Mouse (Mus musculus) adrenal gland, postnatal 36 days (tissue): ENCODE data around the gene Gm49322. TPM values are rescaled to one million over a fixed set of nuclear protein-coding genes. Genes with fewer than 3 reads are reported as not detected.
"Not testable (repeated sequence)": the region's sequence is repeated elsewhere in the genome, so short reads cannot be mapped to it uniquely, and the experiment has no call there.

Experiments used
- DNase-seq, 2 experiments: peaks; one replicate each; pipeline ENCODE4 v3.0.0; 2021; ENCODE audit warnings: mixed read lengths in 1 of 2
- total RNA-seq, 2 experiments: library from RNA; stranded (reverse); gene quantifications; 2 replicates each; pipeline ENCODE4 v1.2.3; 2021

Gene Gm49322
- total RNA-seq, 2 experiments from 2014 or later = 1.6 to 2.6 TPM

DNA sequence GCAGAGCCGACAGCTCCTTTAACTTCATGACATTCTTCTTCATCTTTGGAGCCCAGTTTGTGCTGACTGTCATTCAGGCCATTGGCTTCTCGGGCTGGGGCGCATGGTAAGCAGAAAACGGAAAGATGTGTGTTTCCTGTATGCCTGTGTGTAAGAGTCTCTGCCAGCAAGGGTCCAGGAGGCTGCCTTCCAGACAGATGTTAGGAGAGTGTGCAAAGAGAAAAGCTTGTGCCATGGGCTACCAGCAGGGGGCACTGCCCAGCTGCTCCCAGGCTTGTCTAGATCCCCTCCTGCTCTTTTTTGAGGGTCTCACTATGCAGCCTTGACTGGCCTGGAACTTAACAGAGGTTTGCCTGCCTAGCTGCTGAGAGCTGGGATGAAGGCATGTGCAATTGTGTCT is 5.2 kb downstream of the Gm49322 start:
- DNase-seq = peak; percentile 60 to 73

DNA sequence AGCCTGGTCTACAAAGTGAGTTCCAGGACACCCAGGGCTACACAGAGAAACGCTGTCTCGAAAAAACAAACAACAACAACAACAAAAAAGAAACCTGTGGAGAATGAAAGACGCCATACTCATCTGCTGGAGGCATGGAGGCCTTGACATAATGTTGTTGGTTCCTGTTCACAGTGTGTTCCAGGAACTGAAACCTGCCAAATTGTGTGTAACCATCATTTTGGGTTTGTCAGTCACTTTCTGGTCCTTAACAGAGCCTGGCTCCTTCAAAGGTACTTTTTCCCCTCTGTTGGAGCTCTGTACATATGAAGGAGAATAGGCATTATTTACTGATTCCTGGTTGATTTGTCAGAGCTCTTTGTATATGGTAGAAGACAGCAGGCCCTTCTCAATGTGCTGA is 6.1 kb downstream of the Gm49322 start:
- no peak for DNase-seq

DNA sequence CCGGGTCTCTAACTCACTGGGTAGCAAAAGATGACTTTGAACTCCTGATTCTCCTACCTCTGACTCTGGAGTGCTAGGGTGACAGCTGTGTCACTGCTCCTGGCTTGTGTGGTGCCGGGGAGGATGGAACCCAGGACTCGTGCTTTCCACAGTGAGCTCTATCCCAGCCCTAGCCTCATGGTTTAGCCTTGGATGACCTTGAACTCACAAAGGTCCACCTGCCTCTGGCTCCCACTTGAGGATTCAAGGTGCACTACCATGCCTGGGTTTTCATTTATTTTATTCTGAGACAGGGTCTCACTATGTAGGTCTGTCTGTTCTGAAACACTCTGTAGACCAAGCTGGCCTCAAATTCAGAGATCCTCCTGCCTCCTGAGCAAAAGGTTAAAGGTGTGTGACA is 8.0 kb downstream of the Gm49322 start:
- DNase-seq = no peak

GRCm38 (mm10) chr10:80614351-80614750 is 8.5 kb downstream of the Gm49322 start:
- DNase-seq = no peak

- DNase-seq = peak; percentile 55 to 74
Measured at GRCm38 (mm10) chr10:80618181-80618580, 12.4 kb downstream of the Gm49322 start.

GRCm38 (mm10) chr10:80619465-80620244 is 13.8 kb downstream of the Gm49322 start:
- no peak for DNase-seq

DNA sequence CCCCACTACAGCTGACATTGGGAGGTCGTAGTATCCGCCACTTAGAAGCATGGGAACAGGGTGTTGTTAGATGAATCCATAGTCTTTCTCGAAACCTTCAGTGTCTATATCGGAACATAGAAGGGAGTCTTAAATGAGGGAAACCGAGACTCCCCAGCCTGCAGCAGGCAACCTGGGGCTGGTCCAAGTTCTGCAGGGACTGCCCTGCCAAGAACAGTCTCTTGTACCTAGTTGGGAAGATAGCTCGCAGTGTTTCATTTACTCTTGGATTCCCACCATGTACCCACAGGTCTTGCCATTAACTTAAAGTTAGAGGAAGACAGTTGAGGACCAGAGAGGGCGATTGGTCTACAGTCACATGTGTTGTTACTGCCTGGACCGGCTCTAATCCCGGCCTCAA is 14.5 kb downstream of the Gm49322 start:
- DNase-seq = no peak

DNA sequence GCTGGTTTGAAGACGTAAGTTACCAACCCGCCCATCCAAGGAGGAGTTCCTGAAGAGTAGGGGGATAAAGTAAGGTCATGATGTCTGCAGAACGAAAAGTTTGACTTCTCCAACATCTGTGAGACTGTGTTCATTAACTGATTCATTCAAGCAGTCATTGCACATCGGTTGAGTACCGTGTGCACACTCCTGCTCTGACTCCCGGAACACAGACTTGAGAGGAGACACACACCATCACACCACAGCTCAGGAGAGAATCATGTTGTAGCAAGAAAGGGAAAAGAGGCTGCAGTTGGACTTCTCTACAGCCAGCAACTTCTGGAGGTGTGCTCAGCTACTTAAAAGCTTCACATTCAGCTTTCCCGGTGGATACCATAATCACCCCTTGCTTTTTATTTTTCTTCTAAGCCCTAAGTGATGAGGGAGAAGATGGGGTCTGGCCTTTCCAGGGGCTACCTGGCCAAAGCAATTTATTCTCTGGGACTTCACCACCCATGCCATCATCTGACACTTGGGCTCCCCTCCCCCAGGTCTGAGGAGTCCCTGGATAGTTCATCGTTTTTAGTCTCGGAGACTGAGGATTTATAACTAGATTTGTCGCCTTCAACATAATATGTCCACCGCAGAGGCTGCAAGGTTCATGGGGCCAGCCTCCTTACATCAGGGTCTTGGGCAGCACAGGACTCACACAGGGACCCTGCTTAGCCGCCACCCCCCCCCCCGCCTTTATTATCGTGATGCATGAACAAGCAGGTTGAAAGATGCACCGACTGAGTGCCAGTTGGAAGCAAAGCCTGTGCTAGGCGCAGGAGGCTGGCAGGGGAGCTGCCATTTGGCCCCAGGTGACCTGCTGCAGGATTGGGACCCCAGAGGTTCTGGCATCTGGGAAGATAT is 15.2 kb downstream of the Gm49322 start:
- no peak for DNase-seq

- no peak for DNase-seq
Measured at GRCm38 (mm10) chr10:80621690-80621939, 15.8 kb downstream of the Gm49322 start.

GRCm38 (mm10) chr10:80621940-80622660 is 16.3 kb downstream of the Gm49322 start:
- peak; percentile 99 for DNase-seq

DNA sequence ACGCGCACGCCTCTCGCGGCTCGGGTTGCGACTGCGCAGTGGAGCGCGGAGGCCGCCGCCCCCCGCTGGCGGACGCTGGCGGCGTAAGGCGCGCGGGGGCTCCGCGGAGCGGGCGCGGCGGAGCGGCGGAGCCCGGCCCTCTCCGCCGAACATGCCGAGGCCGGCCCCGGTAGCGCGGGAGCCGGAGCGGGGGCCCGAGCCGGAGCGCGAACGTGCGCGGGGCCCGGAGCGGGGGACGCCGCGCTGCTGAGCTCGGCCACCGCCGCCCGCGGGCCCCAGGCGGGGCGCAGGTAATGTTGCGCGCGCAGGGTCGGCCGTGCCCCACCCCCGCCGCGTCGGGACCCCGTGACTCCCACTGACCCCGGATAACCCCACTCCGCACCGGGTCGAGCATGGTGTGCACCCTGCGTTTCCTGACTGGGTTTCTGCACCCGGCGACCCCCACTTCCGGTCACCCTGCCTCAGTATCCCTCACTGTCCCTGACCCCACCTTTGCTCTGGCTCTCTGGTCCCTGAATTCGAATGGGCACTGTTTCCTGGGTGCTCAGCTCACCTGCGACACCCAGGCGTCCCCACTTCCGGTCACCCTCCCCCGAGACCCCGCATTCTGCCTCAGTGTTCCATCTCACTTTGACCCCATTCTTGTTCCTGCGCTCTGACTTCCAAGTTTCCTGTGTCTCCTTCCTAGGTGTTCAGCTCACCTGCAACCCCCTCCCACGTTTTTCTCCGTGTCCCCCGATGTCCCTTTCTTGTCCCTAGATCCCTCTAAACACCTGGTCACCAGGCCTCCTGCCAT is 17.0 kb downstream of the Gm49322 start, which contains the start of gene Csnk1g2:
Gene Csnk1g2 (plus strand): TSS at position 178 of the 796 bp plus-strand sequence.
- peak; percentile 40 to 62 for DNase-seq

GRCm38 (mm10) chr10:80623457-80624191 is 17.8 kb downstream of the Gm49322 start:
- DNase-seq = peak; percentile 73 to 80

- no peak for DNase-seq
Measured at GRCm38 (mm10) chr10:80625764-80626163, 19.9 kb downstream of the Gm49322 start.

DNA sequence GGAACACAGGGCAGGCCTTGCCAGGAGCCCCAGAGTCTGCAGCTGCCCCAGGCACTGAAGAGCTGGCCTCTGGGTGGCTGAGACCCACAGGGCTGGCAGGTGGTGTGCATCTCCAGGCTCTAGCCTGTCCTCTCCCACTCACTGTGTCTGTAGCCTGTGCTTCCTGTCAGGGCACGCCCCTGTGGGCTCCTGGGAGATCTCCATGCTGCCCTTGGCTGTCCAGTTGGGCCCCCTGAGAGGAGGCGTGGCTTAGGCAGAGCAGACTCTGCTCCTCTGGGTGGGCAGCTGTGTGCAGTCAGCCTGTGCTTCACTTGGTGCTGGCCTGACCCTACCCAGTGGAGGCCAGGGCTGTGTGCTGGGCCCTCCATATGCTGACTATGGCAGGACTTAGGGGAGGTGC is 21.9 kb downstream of the Gm49322 start:
- peak in 1 of 2 experiments; percentile 40 for DNase-seq

DNA sequence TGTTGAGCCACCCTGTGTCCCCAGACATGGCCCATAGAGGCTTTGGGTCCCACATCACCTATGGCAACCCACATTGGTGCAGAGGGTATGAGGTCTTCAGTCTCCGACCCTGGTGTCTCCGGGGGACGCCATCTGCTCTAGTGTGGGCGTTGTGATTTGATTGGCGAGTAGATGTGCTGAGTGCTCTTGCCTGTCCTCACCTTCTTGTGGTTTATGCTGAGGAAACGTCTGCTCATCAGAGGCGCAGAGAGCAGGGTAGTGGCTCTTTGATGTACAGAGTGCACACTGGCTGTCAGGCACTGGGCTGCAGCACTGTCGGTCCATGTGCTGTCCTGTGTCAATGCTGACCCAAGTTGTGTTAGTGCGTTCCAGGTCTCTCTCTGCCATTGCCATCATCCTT is 23.1 kb downstream of the Gm49322 start:
- DNase-seq = no peak

DNA sequence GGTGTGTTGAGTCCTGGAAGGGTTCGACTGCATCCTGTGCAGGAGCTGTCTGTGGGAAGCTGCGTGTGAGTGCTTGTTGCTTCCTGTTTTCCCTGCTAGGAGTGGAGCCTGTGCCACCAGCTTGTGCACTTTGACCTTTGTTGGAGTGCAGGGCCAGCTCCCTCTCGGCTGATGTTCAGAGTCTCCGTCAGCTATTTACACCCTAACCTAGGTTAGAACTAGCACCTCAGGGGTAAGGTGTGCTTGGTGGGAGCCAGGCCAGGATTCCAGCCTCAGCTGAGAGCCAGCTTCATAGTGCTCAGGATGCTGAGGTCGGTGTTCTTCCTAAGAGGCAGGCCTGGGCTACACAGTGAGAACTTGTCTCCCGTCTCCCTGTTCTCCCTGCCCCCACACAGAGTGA is 29.5 kb downstream of the Gm49322 start:
- no peak for DNase-seq

DNA sequence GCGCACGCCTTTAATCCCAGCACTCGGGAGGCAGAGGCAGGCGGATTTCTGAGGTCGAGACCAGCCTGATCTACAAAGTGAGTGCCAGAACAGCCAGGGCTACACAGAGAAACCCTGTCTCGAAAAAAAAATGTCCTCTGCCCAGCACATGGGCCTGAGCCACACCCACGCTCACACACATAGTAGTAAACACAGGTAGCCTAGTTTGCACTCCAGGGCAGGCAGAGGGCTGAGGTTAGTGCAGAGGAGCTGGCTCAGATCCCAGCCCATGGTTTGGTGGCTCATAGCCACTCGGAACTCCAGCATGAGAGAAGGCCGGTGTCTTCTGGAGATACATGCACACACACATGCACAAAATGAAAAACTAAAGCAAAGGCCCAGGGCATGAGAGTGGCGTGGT is 41.1 kb downstream of the Gm49322 start:
- no peak for DNase-seq

- not testable (repeated sequence) for DNase-seq
Measured at GRCm38 (mm10) chr10:80649910-80650309, 44.1 kb downstream of the Gm49322 start.

DNA sequence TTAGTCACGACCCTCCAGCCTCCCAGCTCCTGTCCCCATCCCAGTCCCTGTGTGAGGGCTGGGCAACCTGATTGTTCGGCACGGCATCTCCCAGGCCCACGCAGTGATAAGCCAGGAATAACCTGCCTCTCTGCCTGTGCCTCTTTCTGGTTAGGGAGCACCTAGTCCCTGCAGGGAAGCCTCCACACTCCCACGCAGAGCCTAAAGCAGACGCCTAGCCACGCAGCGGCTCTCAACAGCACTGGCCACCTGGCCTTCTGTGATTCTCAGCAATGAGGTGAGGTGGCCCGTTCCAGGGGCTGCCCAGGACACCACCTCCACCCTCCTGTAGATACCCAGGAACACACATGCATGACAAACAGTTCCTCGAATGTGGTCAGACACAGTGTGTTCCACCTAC is 44.6 kb downstream of the Gm49322 start:
- DNase-seq = no peak

DNA sequence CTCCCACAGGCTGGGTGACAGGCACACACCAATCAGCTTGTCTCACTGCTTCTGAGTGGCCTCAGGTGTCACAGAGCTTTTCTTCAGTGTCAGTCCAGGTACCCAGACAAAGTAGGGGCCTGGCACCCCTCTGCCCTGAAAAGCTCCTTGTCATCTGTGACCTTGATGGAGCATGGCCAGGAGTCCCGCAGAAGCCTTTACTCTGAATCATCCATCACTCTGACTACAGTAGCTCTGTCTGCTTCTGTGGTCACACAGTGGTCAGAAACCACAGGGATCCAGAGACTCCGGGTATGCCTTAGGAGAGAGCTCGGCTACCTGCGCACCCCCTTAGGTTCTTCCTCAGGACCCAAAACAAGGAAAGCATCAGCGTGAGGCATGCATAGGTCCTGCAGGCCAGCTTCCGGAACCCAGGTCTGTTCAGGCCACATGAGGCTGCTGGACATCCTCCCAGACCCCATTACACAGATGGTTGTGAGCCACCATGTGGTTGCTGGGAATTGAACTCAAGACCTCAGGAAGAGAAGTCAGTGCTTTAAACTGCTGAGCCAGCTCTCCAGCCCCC is 47.4 kb downstream of the Gm49322 start:
- DNase-seq = peak; percentile 61 to 70

- no peak for DNase-seq
Measured at GRCm38 (mm10) chr10:80654866-80655265, 49.0 kb downstream of the Gm49322 start.
